Mouse (Mus musculus): Measurements from ENCODE around the gene Olfr62. TPM values are rescaled to one million over a fixed set of nuclear protein-coding genes. Genes with fewer than 3 reads are reported as not detected.

Olfr62 gene
- polyA plus RNA-seq, 1 experiment, result not detected

DNA sequence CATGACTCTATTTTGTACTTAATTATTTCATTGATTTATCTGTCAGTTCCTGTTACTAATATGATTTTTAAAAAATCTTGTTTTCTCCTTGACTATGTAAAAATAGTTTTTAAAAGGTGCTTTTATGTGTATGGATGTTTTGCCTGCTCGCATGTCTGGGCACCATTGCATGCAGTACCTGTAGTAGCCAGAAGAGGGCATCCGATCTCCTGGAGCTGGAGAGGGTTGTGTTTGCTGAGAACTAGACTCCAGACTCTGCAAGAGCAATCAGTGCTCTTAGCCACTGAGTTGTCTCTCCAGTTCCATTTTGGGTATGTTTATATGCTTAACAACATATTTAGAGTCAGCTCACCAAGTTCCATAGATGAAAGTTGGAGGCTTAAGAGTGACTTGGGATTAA is 13.5 kb upstream of the Olfr62 start:
- Histone ChIP-seq H3K4me3 (replicated peaks) (no peak overlapping the region), H3K36me3 (ENCODE audit: control insufficient read depth) (no peaks in the 10 kb centered on the region), H3K4me1 (ENCODE audit: control insufficient read depth) (no peaks in the 10 kb centered on the region), H3K27me3 (ENCODE audit: control insufficient read depth) (peaks cover 3% of the 10 kb centered on the region; the same call in 1 of the 2 replicates), H3K9me3 (ENCODE audit: control insufficient read depth, low read length) (no peaks in the 10 kb centered on the region)
- TF ChIP-seq GATA1 (IDR thresholded peaks at IDR 0.05; ENCODE audit: low read length) (no peak), TAL1 (IDR thresholded peaks at IDR 0.05; ENCODE audit: low read length) (no peak)

DNA sequence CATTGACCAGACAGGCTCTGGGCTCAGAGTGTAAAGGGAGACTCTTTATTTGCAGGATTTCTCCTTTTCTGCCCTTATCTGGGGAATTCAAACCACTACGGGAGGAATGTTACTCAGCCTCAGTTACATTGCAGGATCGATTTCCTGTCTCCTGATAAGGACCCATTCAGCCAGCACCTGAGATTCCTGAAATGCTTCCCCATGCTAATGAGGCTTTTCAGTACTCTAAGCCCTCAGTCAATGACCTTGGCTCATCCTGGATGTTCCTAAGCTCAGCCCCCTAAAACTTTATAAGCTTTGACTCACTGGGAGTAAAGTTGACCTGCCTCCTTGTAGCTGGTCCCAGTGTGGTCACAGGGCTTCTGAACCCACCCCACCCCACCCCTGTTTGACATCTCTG is 28.3 kb downstream of the Olfr62 start:
- no peak for TF ChIP-seq TAL1 (IDR thresholded peaks at IDR 0.05; ENCODE audit: low read length)
- no peak for TF ChIP-seq GATA1 (IDR thresholded peaks at IDR 0.05; ENCODE audit: low read length)
- Histone ChIP-seq H3K4me1 (ENCODE audit: control insufficient read depth) (no peaks in the 10 kb centered on the region), H3K4me3 (replicated peaks) (no peak overlapping the region), H3K9me3 (ENCODE audit: control insufficient read depth, low read length) (no peaks in the 10 kb centered on the region), H3K36me3 (ENCODE audit: control insufficient read depth) (no peaks in the 10 kb centered on the region), H3K27me3 (ENCODE audit: control insufficient read depth) (no peaks in the 10 kb centered on the region)

DNA sequence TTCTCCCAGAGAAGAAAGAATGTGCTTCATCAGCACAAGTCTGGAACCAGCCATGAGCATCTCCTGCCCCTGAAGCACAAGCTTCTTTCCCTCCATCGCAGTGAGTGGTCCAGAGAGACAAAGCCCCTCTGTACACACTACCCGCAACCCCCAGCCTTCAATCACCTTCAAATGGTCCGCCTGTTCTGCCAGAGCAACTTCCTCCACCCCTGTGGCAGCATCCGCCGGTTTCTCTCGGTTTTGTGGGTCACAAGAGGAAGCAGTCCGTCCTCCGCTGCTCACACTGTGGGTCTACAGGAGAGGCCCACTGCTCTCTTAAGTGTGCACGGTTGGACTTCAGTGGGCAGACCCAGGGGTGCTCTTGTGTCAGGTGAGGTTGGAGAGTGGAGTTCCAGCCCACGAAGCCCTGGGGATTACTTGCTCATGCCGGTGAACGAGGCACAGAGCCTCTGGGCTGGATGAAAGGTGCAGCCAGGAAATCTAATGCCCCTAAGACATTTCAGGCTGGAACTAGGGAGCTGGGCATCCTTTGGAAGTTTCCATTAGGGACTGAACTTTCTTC is 33.7 kb downstream of the Olfr62 start, which contains the start of gene Olfr1342:
Gene Olfr1342 (minus strand): TSS at position 345 of the 562 bp plus-strand sequence.
- no peaks in the 10 kb centered on the region for H3K9me3 ChIP-seq (ENCODE audit: control insufficient read depth, low read length)
- no peak for TF ChIP-seq TAL1 (IDR thresholded peaks at IDR 0.05; ENCODE audit: low read length)
- TF ChIP-seq GATA1 (IDR thresholded peaks at IDR 0.05; ENCODE audit: low read length), result no peak
- no peaks in the 10 kb centered on the region for H3K27me3 ChIP-seq (ENCODE audit: control insufficient read depth)

DNA sequence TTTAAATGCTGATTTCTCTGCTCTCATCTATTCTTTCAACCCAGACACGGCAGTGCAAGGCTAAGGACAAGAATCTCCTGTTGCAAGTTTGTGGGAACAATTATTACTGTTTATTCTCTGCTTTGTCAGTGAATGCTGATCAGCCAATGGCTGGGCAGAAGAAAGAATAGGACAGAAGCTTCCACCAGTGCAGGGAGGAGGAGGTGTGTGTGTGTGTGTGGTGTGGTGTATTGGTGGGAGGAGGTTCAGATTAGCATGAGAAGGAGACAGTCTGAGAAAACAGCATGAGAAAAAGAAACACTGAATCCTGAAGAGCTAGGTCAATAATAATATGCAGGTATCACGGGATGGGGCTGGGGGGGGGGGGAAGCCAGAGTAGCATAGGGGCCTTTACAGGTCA is 35.1 kb downstream of the Olfr62 start:
- Histone ChIP-seq H3K4me3 (replicated peaks) (no peak overlapping the region), H3K27me3 (ENCODE audit: control insufficient read depth) (no peaks in the 10 kb centered on the region), H3K36me3 (ENCODE audit: control insufficient read depth) (no peaks in the 10 kb centered on the region), H3K4me1 (ENCODE audit: control insufficient read depth) (no peaks in the 10 kb centered on the region), H3K9me3 (ENCODE audit: control insufficient read depth, low read length) (no peaks in the 10 kb centered on the region)
- no peak for TF ChIP-seq TAL1 (IDR thresholded peaks at IDR 0.05; ENCODE audit: low read length)
- no peak for TF ChIP-seq GATA1 (IDR thresholded peaks at IDR 0.05; ENCODE audit: low read length)

More for the DNA sequence above, 33.7 kb downstream of the Olfr62 start, which contains the start of gene Olfr1342:
- H3K4me1 ChIP-seq (ENCODE audit: control insufficient read depth), result no peaks in the 10 kb centered on the region
- no peak within 1 kb of the TSS for H3K4me3 ChIP-seq (replicated peaks)
- H3K36me3 ChIP-seq (ENCODE audit: control insufficient read depth), result no peaks in the 10 kb centered on the region

DNA sequence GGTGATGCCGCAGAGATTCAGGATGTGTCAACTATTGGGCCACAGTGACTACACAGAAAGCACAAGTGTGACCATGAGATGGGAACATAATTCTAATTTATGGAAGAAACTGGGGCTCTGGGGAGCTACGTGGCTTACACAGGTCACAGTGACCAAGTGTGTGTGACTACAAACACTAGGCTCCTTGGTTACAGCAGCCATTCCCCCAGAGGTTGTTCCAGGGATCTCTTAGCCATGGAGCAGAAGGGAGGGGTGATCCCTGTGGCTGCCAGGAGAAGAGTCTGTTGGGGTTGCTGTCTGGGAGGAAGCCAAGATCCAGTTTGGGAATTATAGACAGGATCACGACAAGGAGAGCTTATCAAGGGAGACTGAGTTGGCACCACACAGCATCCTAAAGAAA is 44.5 kb downstream of the Olfr62 start, which contains the start of gene Olfr1341:
Gene Olfr1341 (plus strand): TSS at position 301 of the 400 bp plus-strand sequence.
- H3K9me3 ChIP-seq (ENCODE audit: control insufficient read depth, low read length), result no peaks in the 10 kb centered on the region
- H3K4me1 ChIP-seq (ENCODE audit: control insufficient read depth), result no peaks in the 10 kb centered on the region
- H3K27me3 ChIP-seq (ENCODE audit: control insufficient read depth), result no peaks in the 10 kb centered on the region
- no peak for TF ChIP-seq TAL1 (IDR thresholded peaks at IDR 0.05; ENCODE audit: low read length)
- TF ChIP-seq GATA1 (IDR thresholded peaks at IDR 0.05; ENCODE audit: low read length), result no peak
- H3K36me3 ChIP-seq (ENCODE audit: control insufficient read depth), result no peaks in the 10 kb centered on the region
- no peak within 1 kb of the TSS for H3K4me3 ChIP-seq (replicated peaks)

DNA sequence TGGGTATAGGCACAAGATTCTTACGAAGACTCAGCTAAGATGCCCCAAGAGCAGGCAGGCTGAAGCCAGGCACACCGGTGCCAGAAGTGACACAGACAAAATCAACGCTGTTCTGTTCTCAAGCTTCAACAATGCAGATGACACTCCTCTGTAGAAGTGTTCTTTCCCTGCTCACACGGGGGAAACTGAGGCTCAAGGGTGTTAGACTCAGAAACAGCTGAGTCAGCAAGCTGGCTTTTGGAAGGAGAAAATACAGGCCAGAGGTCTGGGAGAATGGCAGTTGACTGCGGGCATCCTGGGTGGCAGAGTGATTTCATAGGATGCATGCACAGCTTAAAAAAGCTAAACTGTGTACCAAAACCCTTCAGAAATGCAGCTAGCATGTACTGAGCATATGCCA is 49.3 kb downstream of the Olfr62 start:
- Histone ChIP-seq H3K36me3 (ENCODE audit: control insufficient read depth) (no peaks in the 10 kb centered on the region), H3K9me3 (ENCODE audit: control insufficient read depth, low read length) (no peaks in the 10 kb centered on the region), H3K4me1 (ENCODE audit: control insufficient read depth) (no peaks in the 10 kb centered on the region), H3K27me3 (ENCODE audit: control insufficient read depth) (no peaks in the 10 kb centered on the region), H3K4me3 (replicated peaks) (no peak overlapping the region)
- TF ChIP-seq GATA1 (IDR thresholded peaks at IDR 0.05; ENCODE audit: low read length), result no peak
- TF ChIP-seq TAL1 (IDR thresholded peaks at IDR 0.05; ENCODE audit: low read length), result no peak

DNA sequence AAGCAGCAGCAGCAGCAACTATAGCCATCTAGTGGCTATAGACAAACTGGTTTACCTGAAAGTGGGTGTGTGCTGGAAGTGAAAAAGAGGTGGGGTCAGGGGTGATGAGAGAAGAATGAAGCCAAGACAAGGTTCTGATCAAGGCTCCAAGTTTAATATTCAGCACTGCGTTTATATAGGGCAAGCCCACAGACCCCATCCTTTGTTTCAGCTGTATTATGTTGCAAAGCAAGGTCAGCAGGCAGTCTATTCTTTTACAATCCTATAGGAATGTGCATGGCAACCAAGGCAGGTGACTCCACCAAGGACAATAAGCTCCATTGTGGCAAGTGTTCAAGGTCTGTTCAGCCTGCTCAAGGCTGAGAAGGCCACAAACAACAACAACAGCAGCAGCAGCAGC is 52.9 kb downstream of the Olfr62 start:
- H3K4me3 ChIP-seq (replicated peaks), result no peak overlapping the region
- no peaks in the 10 kb centered on the region for H3K36me3 ChIP-seq (ENCODE audit: control insufficient read depth)
- no peaks in the 10 kb centered on the region for H3K9me3 ChIP-seq (ENCODE audit: control insufficient read depth, low read length)

More for the DNA sequence above, 52.9 kb downstream of the Olfr62 start:
- H3K4me1 ChIP-seq (ENCODE audit: control insufficient read depth), result no peaks in the 10 kb centered on the region
- no peak for TF ChIP-seq GATA1 (IDR thresholded peaks at IDR 0.05; ENCODE audit: low read length)
- no peak for TF ChIP-seq TAL1 (IDR thresholded peaks at IDR 0.05; ENCODE audit: low read length)
- H3K27me3 ChIP-seq (ENCODE audit: control insufficient read depth), result no peaks in the 10 kb centered on the region

Other genes with a start within 250 kb of the Olfr62 start
- gene Szt2, start 249.7 kb upstream of the Olfr62 start, polyA plus RNA-seq (2012), result 8.5 and 9.3 TPM in 2 replicates
- gene Med8, start 249.6 kb upstream of the Olfr62 start, polyA plus RNA-seq (2012), result 6.4 and 8.6 TPM in 2 replicates
- gene Elovl1, start 230.9 kb upstream of the Olfr62 start, polyA plus RNA-seq (2012), result 8.2 and 9.2 TPM in 2 replicates
- 24.8 and 31.7 TPM in 2 replicates for gene Cdc20, start 221.6 kb upstream of the Olfr62 start, polyA plus RNA-seq (2012)
- gene Mpl, start 201.4 kb upstream of the Olfr62 start, polyA plus RNA-seq (2012), result 0.11 and 0.13 TPM in 2 replicates
- 0.08 and 0.10 TPM in 2 replicates for gene Tie1, start 168.9 kb upstream of the Olfr62 start, polyA plus RNA-seq (2012)
- gene 2610528J11Rik, start 132.0 kb upstream of the Olfr62 start, polyA plus RNA-seq (2012), result 0.05 TPM in 1 of 2 replicates, not detected in the other
- gene Tmem125, start 114.9 kb upstream of the Olfr62 start, polyA plus RNA-seq (2012), result not detected in 2 replicates
- gene Cfap57, start 38.2 kb upstream of the Olfr62 start, polyA plus RNA-seq (2012), result 0.17 and 0.32 TPM in 2 replicates
- 0.83 and 1.8 TPM in 2 replicates for gene Ebna1bp2, start 38.2 kb upstream of the Olfr62 start, polyA plus RNA-seq (2012)
- gene Olfr1342, start 33.8 kb downstream of the Olfr62 start, polyA plus RNA-seq (2012), result not detected in 2 replicates
- gene Olfr1341, start 44.6 kb downstream of the Olfr62 start, polyA plus RNA-seq (2012), result not detected in 2 replicates
- gene Olfr1340, start 61.2 kb downstream of the Olfr62 start, polyA plus RNA-seq (2012), result not detected in 2 replicates
- not detected in 2 replicates for gene Olfr1339, start 73.2 kb downstream of the Olfr62 start, polyA plus RNA-seq (2012)
- not detected in 2 replicates for gene Olfr1338, start 99.8 kb downstream of the Olfr62 start, polyA plus RNA-seq (2012)
- not detected in 2 replicates for gene Olfr1337, start 123.6 kb downstream of the Olfr62 start, polyA plus RNA-seq (2012)
- not detected in 2 replicates for gene Olfr1335, start 151.0 kb downstream of the Olfr62 start, polyA plus RNA-seq (2012)
- gene Olfr1333, start 177.3 kb downstream of the Olfr62 start, polyA plus RNA-seq (2012), result not detected in 2 replicates
- gene Olfr1331, start 205.7 kb downstream of the Olfr62 start, polyA plus RNA-seq (2012), result not detected in 2 replicates
- not detected in 2 replicates for gene Olfr1330, start 229.6 kb downstream of the Olfr62 start, polyA plus RNA-seq (2012)